Mouse (Mus musculus) heart, embryonic 10.5 days (tissue): Measurements from ENCODE around the gene Eps8. TPM values are rescaled to one million over a fixed set of nuclear protein-coding genes. Genes with fewer than 3 reads are reported as not detected.
A peak's percentile ranks its signal among the peaks of the same experiment; 100 is the strongest.

Experiments used
- DNase-seq: peaks from one replicate; pipeline ENCODE4 v3.0.0-alpha.2; 2017; ENCODE audit warnings: low spot score
- H3K27ac ChIP-seq: fragments of 300-500 bp; sonication (generic); 2 replicates; pipeline ENCODE4 v1.5.1; 2016; ENCODE audit warnings: mild to moderate bottlenecking
- H3K27me3 ChIP-seq: fragments of 300-500 bp; sonication (generic); 2 replicates; pipeline ENCODE4 v1.6.1; 2016; ENCODE audit warnings: mild to moderate bottlenecking; ENCODE audit not compliant: poor library complexity, insufficient read depth, severe bottlenecking
- H3K36me3 ChIP-seq: fragments of 300-500 bp; sonication (generic); 2 replicates; pipeline ENCODE4 v1.6.1; 2016; ENCODE audit warnings: mild to moderate bottlenecking, moderate library complexity
- H3K4me1 ChIP-seq: fragments of 300-500 bp; sonication (generic); 2 replicates; pipeline ENCODE4 v1.6.1; 2016; ENCODE audit warnings: mild to moderate bottlenecking
- H3K4me3 ChIP-seq: fragments of 300-500 bp; sonication (generic); 2 replicates; pipeline ENCODE4 v1.5.1; 2016; ENCODE audit warnings: mild to moderate bottlenecking, moderate library complexity
- H3K9me3 ChIP-seq: fragments of 300-500 bp; sonication (generic); 2 replicates; pipeline ENCODE4 v1.6.1; 2016; ENCODE audit warnings: mild to moderate bottlenecking, moderate library complexity
- WGBS: fragments of 180-500 bp; shearing (Covaris S2); methylation state at CpG from one replicate; pipeline ENCODE4 v1.1.7; 2016; 5-methylcytosine and 5-hydroxymethylcytosine counted together
- polyA plus RNA-seq: library from polyadenylated mRNA; unstranded; fragments of >200 nt; fragmentation: Nextera tagmentation; extraction: Ambion mirVana; gene quantifications from 2 replicates; pipeline ENCODE4 v1.2.1, GENCODE M21; 2016

Gene Eps8
- polyA plus RNA-seq, 1 experiment from 2014 or later, result 16.3 TPM

- Histone ChIP-seq H3K9me3 (no peaks in the 10 kb centered on the region), H3K27me3 (no peaks in the 10 kb centered on the region), H3K4me3 (no peak overlapping the region), H3K36me3 (no peaks in the 10 kb centered on the region), H3K4me1 (peaks cover 11% of the 10 kb centered on the region), H3K27ac (peak overlapping the region; percentile 42; the same call in 1 of the 2 replicates)
- WGBS, result 61% methylated on average over 7 of the region's 7 CpGs
- no peak for DNase-seq
Observed at GRCm38 (mm10) chr6:137573897-137574296, 80.8 kb downstream of the Eps8 start.

GRCm38 (mm10) chr6:137570718-137571131 lies 84.0 kb downstream of the Eps8 start:
- Histone ChIP-seq H3K36me3 (peaks cover 2% of the 10 kb centered on the region; the same call in 1 of the 2 replicates), H3K9me3 (no peaks in the 10 kb centered on the region), H3K4me1 (peaks cover 7% of the 10 kb centered on the region), H3K4me3 (no peak overlapping the region), H3K27ac (no peak overlapping the region), H3K27me3 (no peaks in the 10 kb centered on the region)
- 75% methylated on average over 9 of the region's 9 CpGs for WGBS
- DNase-seq, result no peak

- WGBS, result 92% methylated on average over 5 of the region's 5 CpGs
Observed at GRCm38 (mm10) chr6:137570019-137570418, 84.7 kb downstream of the Eps8 start.

GRCm38 (mm10) chr6:137569071-137569470 lies 85.6 kb downstream of the Eps8 start:
- WGBS, result 65% methylated on average over 6 of the region's 6 CpGs
- Histone ChIP-seq H3K9me3 (no peaks in the 10 kb centered on the region), H3K27ac (no peak overlapping the region), H3K36me3 (peaks cover 2% of the 10 kb centered on the region; the same call in 1 of the 2 replicates), H3K27me3 (no peaks in the 10 kb centered on the region), H3K4me3 (no peak overlapping the region), H3K4me1 (peaks cover 7% of the 10 kb centered on the region)
- DNase-seq, result no peak

More at GRCm38 (mm10) chr6:137570019-137570418, 84.7 kb downstream of the Eps8 start:
- peaks cover 7% of the 10 kb centered on the region for H3K4me1 ChIP-seq
- H3K36me3 ChIP-seq, result peaks cover 2% of the 10 kb centered on the region; the same call in 1 of the 2 replicates
- H3K9me3 ChIP-seq, result no peaks in the 10 kb centered on the region
- H3K4me3 ChIP-seq, result no peak overlapping the region
- DNase-seq, result no peak
- H3K27ac ChIP-seq, result no peak overlapping the region
- H3K27me3 ChIP-seq, result no peaks in the 10 kb centered on the region

GRCm38 (mm10) chr6:137565890-137566289 lies 88.8 kb downstream of the Eps8 start:
- H3K27ac ChIP-seq, result no peak overlapping the region
- no peaks in the 10 kb centered on the region for H3K27me3 ChIP-seq
- H3K9me3 ChIP-seq, result no peaks in the 10 kb centered on the region
- no peak overlapping the region for H3K4me3 ChIP-seq
- peaks cover 12% of the 10 kb centered on the region for H3K4me1 ChIP-seq
- 87% methylated on average over 3 of the region's 3 CpGs for WGBS
- no peak for DNase-seq
- H3K36me3 ChIP-seq, result peaks cover 2% of the 10 kb centered on the region; the same call in 1 of the 2 replicates

- Histone ChIP-seq H3K4me1 (peaks cover 16% of the 10 kb centered on the region), H3K4me3 (no peak overlapping the region), H3K27me3 (no peaks in the 10 kb centered on the region), H3K36me3 (peaks cover 2% of the 10 kb centered on the region; the same call in 1 of the 2 replicates), H3K27ac (no peak overlapping the region), H3K9me3 (no peaks in the 10 kb centered on the region)
- DNase-seq, result no peak
- WGBS, result 88% methylated on average over 6 of the region's 6 CpGs
Observed at GRCm38 (mm10) chr6:137565454-137565853, 89.2 kb downstream of the Eps8 start.

- WGBS, result 38% methylated on average over 12 of the region's 12 CpGs
- no peaks in the 10 kb centered on the region for H3K9me3 ChIP-seq
- H3K4me3 ChIP-seq, result no peak overlapping the region
- H3K4me1 ChIP-seq, result peaks cover 26% of the 10 kb centered on the region; the same call in 1 of the 2 replicates
- no peaks in the 10 kb centered on the region for H3K27me3 ChIP-seq
- peak overlapping the region; percentile 36; the same call in 1 of the 2 replicates for H3K27ac ChIP-seq
- no peaks in the 10 kb centered on the region for H3K36me3 ChIP-seq
- DNase-seq, result no peak
Observed at GRCm38 (mm10) chr6:137560358-137560859, 94.3 kb downstream of the Eps8 start.

- H3K4me1 ChIP-seq, result peaks cover 31% of the 10 kb centered on the region
- DNase-seq, result no peak
- H3K27me3 ChIP-seq, result no peaks in the 10 kb centered on the region
- H3K9me3 ChIP-seq, result no peaks in the 10 kb centered on the region
- H3K36me3 ChIP-seq, result no peaks in the 10 kb centered on the region
- no peak overlapping the region for H3K27ac ChIP-seq
- 69% methylated on average over 13 of the region's 13 CpGs for WGBS
- H3K4me3 ChIP-seq, result no peak overlapping the region
Observed at GRCm38 (mm10) chr6:137558840-137559239, 95.8 kb downstream of the Eps8 start.

- Histone ChIP-seq H3K4me1 (peaks cover 31% of the 10 kb centered on the region), H3K9me3 (no peaks in the 10 kb centered on the region), H3K27me3 (no peaks in the 10 kb centered on the region), H3K36me3 (no peaks in the 10 kb centered on the region), H3K27ac (no peak overlapping the region), H3K4me3 (no peak overlapping the region)
- WGBS, result 70% methylated on average over 2 of the region's 2 CpGs
- no peak for DNase-seq
Observed at GRCm38 (mm10) chr6:137557671-137558070, 97.0 kb downstream of the Eps8 start.

GRCm38 (mm10) chr6:137557159-137557558 lies 97.5 kb downstream of the Eps8 start:
- no peaks in the 10 kb centered on the region for H3K36me3 ChIP-seq
- H3K27me3 ChIP-seq, result no peaks in the 10 kb centered on the region
- H3K9me3 ChIP-seq, result no peaks in the 10 kb centered on the region
- peaks cover 31% of the 10 kb centered on the region for H3K4me1 ChIP-seq
- DNase-seq, result no peak
- 84% methylated on average over 4 of the region's 4 CpGs for WGBS
- no peak overlapping the region for H3K27ac ChIP-seq
- no peak overlapping the region for H3K4me3 ChIP-seq

GRCm38 (mm10) chr6:137556636-137557035 lies 98.0 kb downstream of the Eps8 start:
- no peak overlapping the region for H3K4me3 ChIP-seq
- H3K9me3 ChIP-seq, result no peaks in the 10 kb centered on the region
- WGBS, result 79% methylated on average over 5 of the region's 5 CpGs
- H3K4me1 ChIP-seq, result peaks cover 31% of the 10 kb centered on the region
- H3K27me3 ChIP-seq, result no peaks in the 10 kb centered on the region
- H3K36me3 ChIP-seq, result no peaks in the 10 kb centered on the region
- no peak for DNase-seq
- no peak overlapping the region for H3K27ac ChIP-seq

GRCm38 (mm10) chr6:137550181-137550580 lies 104.5 kb downstream of the Eps8 start:
- no peaks in the 10 kb centered on the region for H3K9me3 ChIP-seq
- no peaks in the 10 kb centered on the region for H3K27me3 ChIP-seq
- DNase-seq, result no peak
- no peak overlapping the region for H3K27ac ChIP-seq
- H3K4me1 ChIP-seq, result peaks cover 20% of the 10 kb centered on the region
- H3K4me3 ChIP-seq, result no peak overlapping the region
- 80% methylated on average over 8 of the region's 8 CpGs for WGBS
- H3K36me3 ChIP-seq, result no peaks in the 10 kb centered on the region

- Histone ChIP-seq H3K36me3 (0 out of 2 replicates have a peak, but pooled peaks cover 3% of the 10 kb centered on the region), H3K4me3 (no peak overlapping the region), H3K27ac (no peak overlapping the region), H3K9me3 (peaks cover 5% of the 10 kb centered on the region; the same call in 1 of the 2 replicates), H3K4me1 (peaks cover 18% of the 10 kb centered on the region; the same call in 1 of the 2 replicates), H3K27me3 (no peaks in the 10 kb centered on the region)
- WGBS, result 26% methylated on average over 5 of the region's 5 CpGs
- no peak for DNase-seq
Observed at GRCm38 (mm10) chr6:137548613-137549012, 106.1 kb downstream of the Eps8 start.

GRCm38 (mm10) chr6:137547555-137547954 lies 107.1 kb downstream of the Eps8 start:
- no peak overlapping the region for H3K27ac ChIP-seq
- H3K36me3 ChIP-seq, result 0 out of 2 replicates have a peak, but pooled peaks cover 3% of the 10 kb centered on the region
- H3K4me3 ChIP-seq, result no peak overlapping the region
- no peaks in the 10 kb centered on the region for H3K27me3 ChIP-seq
- peaks cover 5% of the 10 kb centered on the region; the same call in 1 of the 2 replicates for H3K9me3 ChIP-seq
- WGBS, result 54% methylated on average over 2 of the region's 2 CpGs
- DNase-seq, result no peak
- H3K4me1 ChIP-seq, result peaks cover 29% of the 10 kb centered on the region
